Mouse (Mus musculus): ENCODE data around the gene Gaa.

The Gaa gene

DNA sequence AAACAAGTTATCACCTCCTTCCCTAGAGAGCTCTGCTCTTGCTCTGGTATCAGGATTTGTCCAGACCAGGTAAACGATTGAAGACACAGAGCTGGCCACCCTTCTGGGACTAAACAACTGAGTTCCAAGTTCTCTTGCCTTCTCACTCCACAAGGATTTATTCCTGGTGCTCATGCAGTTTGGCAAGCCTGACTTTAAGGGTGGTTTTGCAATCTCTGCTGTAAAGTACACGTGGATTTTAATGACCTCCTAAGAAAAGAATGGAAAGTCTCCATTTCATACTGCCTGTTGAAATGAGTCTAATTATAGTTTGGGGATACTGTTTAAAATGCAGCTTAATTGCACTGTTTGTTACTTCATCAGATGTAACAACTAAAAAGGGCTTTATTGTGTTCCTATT, 33.3 kb downstream of the Gaa start:
- no peak for DNase-seq (ENCODE audit: low spot score)

DNA sequence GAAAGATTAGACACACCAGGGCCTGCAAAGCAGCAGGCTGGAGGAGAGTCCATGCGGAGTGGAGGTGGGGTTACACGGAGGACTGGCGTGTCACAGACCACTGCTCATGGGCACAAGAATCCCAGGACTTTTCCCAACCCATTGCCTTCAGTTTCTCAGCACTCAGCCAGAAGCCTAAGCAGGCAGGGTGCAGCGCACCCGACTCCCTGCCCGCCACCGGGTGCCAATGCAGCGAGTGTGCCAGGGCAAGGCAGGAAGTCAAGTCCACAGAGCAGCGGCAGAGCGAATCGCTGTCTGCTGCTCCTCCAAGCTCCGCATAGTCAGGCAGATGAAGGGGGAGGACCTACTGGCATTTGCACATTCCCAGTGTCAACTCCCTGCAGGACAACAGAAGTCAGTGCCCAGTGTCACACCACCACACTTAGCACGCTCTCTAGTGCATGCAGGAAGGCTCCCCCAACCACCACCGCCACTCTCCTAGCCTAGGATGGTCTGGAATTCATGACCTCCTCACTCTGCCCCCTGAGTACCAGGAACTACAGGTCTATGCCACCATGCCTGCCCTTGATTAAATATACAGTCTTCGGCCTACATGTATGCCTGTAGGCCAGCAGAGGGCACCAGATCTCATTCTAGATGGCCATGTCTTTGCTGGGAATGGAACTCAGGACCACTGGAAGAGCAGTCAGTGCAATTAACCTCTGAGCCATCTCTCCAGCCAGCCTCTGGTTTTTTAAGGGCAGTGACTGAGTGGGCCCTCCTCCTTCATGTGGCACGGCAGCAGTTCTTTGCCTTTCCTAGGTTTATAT, 37.4 kb downstream of the Gaa start:
- DNase-seq (ENCODE audit: low spot score) = no peak

DNA sequence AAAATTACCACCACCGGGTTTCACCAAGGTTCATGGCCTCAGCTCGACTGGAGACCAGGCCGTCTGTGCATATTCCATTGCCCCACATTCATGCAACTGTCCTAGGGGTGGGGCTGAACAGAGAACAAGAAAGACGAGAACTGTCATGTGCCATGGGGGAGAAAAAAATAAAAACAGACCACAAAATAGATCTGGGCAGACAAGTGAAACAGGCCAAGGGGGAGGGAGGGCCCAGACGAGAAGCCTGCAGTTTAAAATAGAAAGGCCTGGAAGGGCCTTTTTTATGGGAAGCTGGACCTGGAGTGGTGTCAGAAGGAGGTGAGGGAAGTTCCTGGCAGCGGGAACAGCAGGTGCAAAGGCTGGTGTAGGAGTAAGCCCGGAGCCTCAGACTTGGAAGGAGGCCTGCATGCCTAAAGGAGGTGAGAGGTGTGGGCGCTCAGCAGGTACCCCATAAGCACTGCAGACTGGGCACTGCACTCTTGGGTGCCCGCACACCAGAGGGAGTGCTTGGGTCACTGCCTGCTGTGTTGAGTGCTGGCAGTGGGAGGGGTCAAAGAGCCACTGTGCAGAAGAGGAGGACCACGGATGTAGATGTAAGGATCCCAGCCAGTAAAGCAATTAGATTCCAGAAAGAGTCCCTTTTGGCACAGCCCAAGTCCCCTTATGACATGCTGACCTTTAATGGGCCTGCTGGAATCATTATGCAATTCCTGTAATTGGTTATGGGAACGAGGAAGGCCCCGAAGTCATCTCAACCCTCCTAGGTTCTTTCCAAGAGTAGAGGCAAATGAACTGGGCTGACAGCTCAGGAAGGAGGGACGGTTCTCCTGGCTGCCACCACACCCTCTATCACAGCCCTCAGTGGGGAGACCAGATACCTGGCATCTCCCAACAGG, 39.3 kb downstream of the Gaa start:
- DNase-seq (ENCODE audit: low spot score) = no peak

DNA sequence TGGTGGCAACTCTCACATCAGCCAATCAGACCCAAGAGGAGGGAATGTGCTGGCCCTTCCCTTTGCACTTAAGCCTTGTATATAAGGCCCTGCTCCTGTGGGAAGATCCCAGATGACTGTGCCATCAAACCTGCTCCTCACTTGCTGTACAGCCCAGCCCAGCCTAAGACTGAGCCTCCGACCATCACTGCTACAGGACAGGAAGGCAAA, 39.9 kb downstream of the Gaa start, which contains the start of gene Card14:
Gene Card14, plus strand, starts transcription at position 111 of the 210 bp plus-strand sequence.
- DNase-seq (ENCODE audit: low spot score) = no peak

DNA sequence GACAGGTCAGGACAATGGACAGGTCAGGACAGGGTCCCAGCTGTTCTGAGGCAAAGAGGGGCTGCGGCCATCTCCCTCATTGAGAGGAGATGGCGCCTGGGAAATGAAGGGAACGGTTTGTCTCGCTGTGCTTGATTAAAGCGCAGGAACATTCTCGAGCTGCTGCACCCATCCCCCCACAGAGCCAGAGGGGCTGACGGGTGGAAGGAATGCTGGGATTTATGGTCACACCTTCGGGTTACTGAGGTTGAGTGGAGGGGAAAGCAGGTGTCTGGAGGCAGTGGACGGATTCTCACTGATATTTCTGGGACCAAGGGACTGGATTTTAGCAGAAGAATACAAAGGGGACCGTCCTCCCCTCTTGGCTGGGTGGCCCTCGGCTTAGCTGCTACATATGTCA, 40.2 kb downstream of the Gaa start:
- DNase-seq (ENCODE audit: low spot score) = no peak

DNA sequence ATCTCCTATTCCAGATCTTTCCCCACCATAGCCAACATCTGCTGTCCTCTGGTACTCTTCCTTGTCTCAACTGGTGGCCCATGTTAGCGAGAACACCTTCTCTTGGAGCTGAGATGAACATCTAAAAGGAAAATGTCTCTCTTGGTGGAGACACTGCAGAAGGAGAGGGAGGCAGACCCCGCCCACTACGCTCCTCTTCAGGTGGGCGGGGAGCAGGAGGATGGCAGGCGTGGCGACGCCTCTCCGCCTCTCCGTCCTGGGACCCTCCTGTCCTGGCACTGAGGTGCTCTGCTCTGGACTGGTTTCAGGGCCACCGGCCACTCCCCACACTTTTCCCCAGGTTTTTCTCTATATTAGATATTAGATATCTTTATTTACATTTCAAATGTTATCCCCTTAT, 42.9 kb downstream of the Gaa start:
- DNase-seq (ENCODE audit: low spot score) = no peak

DNA sequence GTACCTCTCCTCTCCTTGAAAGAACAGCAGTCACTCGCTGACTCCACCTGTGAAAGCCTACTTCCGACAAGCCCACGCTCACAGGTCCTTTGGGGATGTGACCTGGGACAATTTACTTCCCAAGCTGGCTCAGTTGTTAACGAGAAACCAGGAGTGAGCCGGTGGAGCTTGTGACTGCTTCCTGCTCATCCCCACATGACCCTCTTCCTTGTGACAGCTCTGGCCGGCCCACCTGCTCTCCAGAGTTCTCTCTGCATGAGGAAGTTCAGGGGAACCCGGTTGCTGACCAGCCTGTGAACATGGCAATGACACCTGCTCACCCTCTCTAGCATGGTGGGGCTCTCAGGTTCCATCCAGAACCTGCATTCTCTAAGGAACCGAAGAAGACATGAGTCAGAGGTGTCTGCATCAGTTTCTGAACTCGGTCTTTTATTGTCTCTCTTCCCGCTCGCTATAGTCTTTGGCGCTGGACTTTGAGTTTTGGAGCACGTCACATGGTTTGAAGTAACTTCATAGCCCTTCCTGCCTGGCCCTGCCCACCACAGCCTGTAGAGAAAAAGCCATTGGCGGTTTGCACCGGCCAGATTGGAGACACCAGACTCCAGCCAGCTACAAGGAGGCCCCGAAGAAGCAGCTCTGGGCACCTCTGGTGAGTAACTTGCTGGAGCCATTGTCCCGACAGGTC, 46.7 kb downstream of the Gaa start:
- no peak for DNase-seq (ENCODE audit: low spot score)

DNA sequence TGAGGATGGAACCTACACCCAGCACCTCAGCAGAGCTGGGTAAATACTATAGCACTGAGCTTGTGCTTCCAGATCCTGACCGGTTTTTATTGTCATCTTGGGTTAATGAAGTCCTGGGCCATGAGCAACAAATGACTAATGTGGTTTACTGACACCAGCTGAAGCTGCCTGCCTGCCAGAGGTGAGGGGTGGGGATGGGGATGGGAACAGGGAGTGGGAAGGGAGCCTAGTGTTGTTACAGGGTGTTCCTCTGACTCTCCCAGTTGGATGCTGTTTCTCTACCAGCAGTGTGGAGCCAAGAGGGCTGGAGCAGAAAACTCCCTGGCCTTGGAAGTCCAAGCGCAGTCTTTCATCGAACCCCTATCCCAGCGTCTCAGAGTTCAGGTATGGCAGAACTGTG, 49.0 kb downstream of the Gaa start:
- DNase-seq (ENCODE audit: low spot score) = no peak

DNA sequence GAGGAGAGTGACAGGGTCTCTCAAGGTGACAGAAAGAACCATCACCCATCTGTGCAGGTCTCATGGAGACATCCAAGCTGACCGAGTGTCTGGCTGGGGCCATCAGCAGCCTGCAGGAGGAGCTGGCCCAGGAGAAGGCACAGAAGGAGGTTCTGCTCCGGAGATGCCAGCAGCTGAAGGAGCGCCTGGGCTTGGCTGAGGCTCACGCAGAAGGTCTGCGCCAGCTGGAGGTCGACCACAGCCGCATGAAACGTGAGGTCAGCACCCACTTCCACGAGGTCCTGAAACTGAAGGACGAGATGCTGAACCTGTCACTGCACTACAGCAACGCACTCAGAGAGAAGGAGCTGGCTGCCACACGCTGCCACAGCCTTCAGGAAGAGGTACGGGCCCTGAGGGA, 54.8 kb downstream of the Gaa start:
- DNase-seq (ENCODE audit: low spot score) = no peak

DNA sequence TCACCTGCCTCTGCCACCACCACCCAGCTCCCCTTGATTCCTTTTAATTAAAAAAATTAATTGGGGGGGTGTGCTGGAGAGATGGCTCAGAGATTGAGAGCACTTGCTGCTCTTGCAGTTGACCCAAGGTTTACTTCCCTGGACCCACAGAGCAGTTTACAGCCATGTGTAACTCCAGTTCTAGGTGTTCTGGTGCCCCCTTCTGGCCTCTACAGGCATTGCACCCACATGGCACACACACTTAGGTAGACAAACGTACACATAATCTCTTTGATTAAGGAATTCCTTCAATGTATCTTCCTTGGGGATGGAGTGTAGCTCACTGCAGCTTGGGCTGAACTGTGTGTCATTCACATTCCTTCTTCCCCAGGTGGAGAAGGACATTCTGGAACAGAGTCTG, 57.4 kb downstream of the Gaa start:
- no peak for DNase-seq (ENCODE audit: low spot score)

DNA sequence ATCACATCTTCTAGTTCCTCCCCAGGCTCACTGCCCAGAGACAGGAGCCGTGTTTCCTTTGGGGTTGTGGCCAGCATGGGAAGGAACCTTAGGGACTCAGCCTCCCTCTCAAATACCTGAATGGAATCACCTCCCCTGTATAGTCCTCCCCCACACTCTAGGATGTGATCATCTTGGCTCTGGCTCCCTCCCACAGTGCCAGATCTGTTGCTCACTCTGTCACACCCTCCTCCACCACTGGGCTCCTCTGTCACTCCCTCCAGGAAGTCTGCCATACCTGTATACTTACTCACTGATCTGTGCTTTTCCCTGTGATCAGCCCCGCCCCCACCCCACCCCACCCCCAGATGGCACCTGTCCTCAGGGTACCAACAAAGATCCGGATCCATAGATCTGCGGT, 62.9 kb downstream of the Gaa start:
- no peak for DNase-seq (ENCODE audit: low spot score)

DNA sequence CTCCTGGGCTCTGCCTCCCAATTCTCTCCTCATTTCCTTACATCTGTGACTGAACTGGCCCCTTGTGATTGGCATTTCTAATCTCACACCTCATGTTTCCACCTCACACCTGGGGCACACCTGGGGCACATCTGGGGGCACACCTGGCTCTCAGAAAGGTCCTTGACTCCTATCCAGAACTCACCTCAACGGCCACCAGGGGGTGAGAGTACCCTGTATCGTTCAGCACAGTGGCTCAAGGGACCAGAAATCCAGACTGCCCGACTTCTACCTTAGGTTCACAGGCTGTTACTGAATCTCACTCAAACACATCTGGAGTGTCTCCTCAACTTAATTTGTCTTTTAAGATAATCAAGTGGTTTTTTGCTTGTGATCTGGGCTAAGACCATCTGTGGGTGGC, 64.3 kb downstream of the Gaa start:
- no peak for DNase-seq (ENCODE audit: low spot score)

Data from urinary bladder, postnatal 10 days (tissue).